9 mouse cellular contexts compared by ENCODE assay signal in genomic region chr7:19716055-19716682, GRCm38 (mm10). TPM values are rescaled to one million over a fixed set of nuclear protein-coding genes. Genes with fewer than 3 reads are reported as not detected.
DNase-seq lines count a peak whose midpoint lies in the region; ATAC-seq and TF ChIP-seq lines count a peak whose summit lies in the region.
"Had no signal": no experiment of that assay in that cellular context is flagged by ENCODE, and none has a peak within 500 bp of the region (broad histone marks: within the 10 kb centered on the region; RNA-seq: fewer than 3 reads in every experiment).

No protein-coding gene starts in this region.

- ATAC-seq in heart, postnatal 0 days (ENCODE audit: insufficient read depth, low read depth): no peak
- ATAC-seq in hindbrain, embryonic 13.5 days (ENCODE audit: low FRiP score): no peak
- ATAC-seq in midbrain, embryonic 13.5 days: no peak

- WGBS in heart, postnatal 0 days: 6% methylated on average over 18 of the region's 18 CpGs
- 6% methylated on average over 18 of the region's 18 CpGs for WGBS in hindbrain, embryonic 13.5 days
- WGBS in midbrain, embryonic 13.5 days: 6% methylated on average over 18 of the region's 18 CpGs

- H3K27me3 ChIP-seq in heart, postnatal 0 days (ENCODE audit: control insufficient read depth, insufficient read depth, low read length): no peaks in the 10 kb centered on the region
- H3K27me3 ChIP-seq in hindbrain, embryonic 13.5 days: no peaks in the 10 kb centered on the region
- no peaks in the 10 kb centered on the region for H3K27me3 ChIP-seq in midbrain, embryonic 13.5 days
- H3K27me3 ChIP-seq: Patski had no signal

- intact Hi-C loops in heart, postnatal 25 days (cut with DNase I): loop anchor here (2.0 kb wide), 1 partner anchor 27 kb away; no protein-coding TSS in a partner anchor

- H3K9me3 ChIP-seq in heart, postnatal 0 days (replicated peaks; ENCODE audit: control insufficient read depth, low read length): peaks cover 8% of the 10 kb centered on the region; the same call in 1 of the 2 replicates
- H3K9me3 ChIP-seq in hindbrain, embryonic 13.5 days: peaks cover 2% of the 10 kb centered on the region
- H3K9me3 ChIP-seq in midbrain, embryonic 13.5 days: no peaks in the 10 kb centered on the region; the same call in 1 of the 2 replicates

- TF ChIP-seq EP300 in heart, postnatal 0 days (IDR thresholded peaks at IDR 0.05; ENCODE audit: low read depth): 0 out of 2 replicates have a peak, but pooled peaks have one; percentile 18

- H3K4me1 ChIP-seq in heart, postnatal 0 days (ENCODE audit: control insufficient read depth, insufficient read depth): peaks cover 8% of the 10 kb centered on the region; the same call in 1 of the 2 replicates
- H3K4me1 ChIP-seq in hindbrain, embryonic 13.5 days (replicated peaks): peaks cover 26% of the 10 kb centered on the region
- peaks cover 18% of the 10 kb centered on the region for H3K4me1 ChIP-seq in midbrain, embryonic 13.5 days (replicated peaks)

- no peak for DNase-seq in heart, postnatal 0 days (ENCODE audit: low spot score)
- no peak for DNase-seq in heart, postnatal 25 days (ENCODE audit: low spot score)
- peak; percentile 42 for DNase-seq in T-cell, adult 2 months (ENCODE audit: low spot score)
- DNase-seq in thymus, adult 18-20 months: no peak
- no peak for DNase-seq in thymus, postnatal 4 days
- DNase-seq in right cerebral cortex, adult 18-20 months: no peak

- peak overlapping the region; percentile 63 for H3K4me2 ChIP-seq in heart, postnatal 0 days (ENCODE audit: low read depth, low read length)
- H3K4me2 ChIP-seq in hindbrain, embryonic 13.5 days: peak overlapping the region; percentile 60
- H3K4me2 ChIP-seq in midbrain, embryonic 13.5 days (replicated peaks): peak overlapping the region; percentile 60

- TF ChIP-seq CTCF in heart, postnatal 0 days (IDR thresholded peaks at IDR 0.05; ENCODE audit: low read depth): no peak

- peaks cover 40% of the 10 kb centered on the region for H3K36me3 ChIP-seq in heart, postnatal 0 days (replicated peaks; ENCODE audit: control insufficient read depth, insufficient read depth, low read length)
- peaks cover 46% of the 10 kb centered on the region for H3K36me3 ChIP-seq in hindbrain, embryonic 13.5 days
- H3K36me3 ChIP-seq in midbrain, embryonic 13.5 days: peaks cover 51% of the 10 kb centered on the region

- H3K4me3 ChIP-seq in heart, postnatal 0 days (ENCODE audit: low read depth, low read length): peak overlapping the region; percentile 36
- H3K4me3 ChIP-seq in hindbrain, embryonic 13.5 days: peak overlapping the region; percentile 39
- H3K4me3 ChIP-seq in midbrain, embryonic 13.5 days (replicated peaks): peak overlapping the region; percentile 39

- peak overlapping the region; percentile 86 for H3K27ac ChIP-seq in heart, postnatal 0 days (ENCODE audit: low read depth)
- H3K27ac ChIP-seq in hindbrain, embryonic 13.5 days: peak overlapping the region; percentile 93
- peak overlapping the region; percentile 92 for H3K27ac ChIP-seq in midbrain, embryonic 13.5 days

- H3K9ac ChIP-seq in heart, postnatal 0 days (replicated peaks; ENCODE audit: low read depth, low read length): no peak overlapping the region
- peak overlapping the region; percentile 70 for H3K9ac ChIP-seq in hindbrain, embryonic 13.5 days
- H3K9ac ChIP-seq in midbrain, embryonic 13.5 days (replicated peaks): peak overlapping the region; percentile 63

RNA-seq across cellular contexts. Expression of gene Tomm40, which starts 0.9 kb away (rescaled TPM):
- 170 and 172 TPM in 2 replicates for total RNA-seq in heart, postnatal 0 days (2014; rRNA removed; ENCODE audit: low replicate concordance)
- polyA plus RNA-seq in heart, postnatal 0 days (2015; fragmentation: Nextera tagmentation; extraction: Ambion mirVana): 164 and 166 TPM in 2 replicates
- total RNA-seq in heart, postnatal 25 days (2021): 100 to 1,000 TPM; 112 to 113 TPM
- 119 and 124 TPM in 2 replicates for polyA plus RNA-seq in hindbrain, embryonic 13.5 days (2015; fragmentation: Nextera tagmentation; extraction: Ambion mirVana)
- polyA plus RNA-seq in midbrain, embryonic 13.5 days (2015; fragmentation: Nextera tagmentation; extraction: Ambion mirVana): 105 and 125 TPM in 2 replicates

RNA-seq across cellular contexts. Expression of gene Apoe, which starts 17.2 kb away (rescaled TPM):
- 369 and 373 TPM in 2 replicates for total RNA-seq in heart, postnatal 0 days (2014; rRNA removed; ENCODE audit: low replicate concordance)
- 471 and 552 TPM in 2 replicates for polyA plus RNA-seq in heart, postnatal 0 days (2015; fragmentation: Nextera tagmentation; extraction: Ambion mirVana)
- total RNA-seq in heart, postnatal 25 days (2021): 100 to 1,000 TPM; 309 to 319 TPM
- polyA plus RNA-seq in hindbrain, embryonic 13.5 days (2015; fragmentation: Nextera tagmentation; extraction: Ambion mirVana): 339 and 374 TPM in 2 replicates
- 173 and 194 TPM in 2 replicates for polyA plus RNA-seq in midbrain, embryonic 13.5 days (2015; fragmentation: Nextera tagmentation; extraction: Ambion mirVana)

RNA-seq across cellular contexts. Expression of gene Apoc1, which starts 23.7 kb away (rescaled TPM):
- total RNA-seq in heart, postnatal 0 days (2014; rRNA removed; ENCODE audit: low replicate concordance): not detected in 2 replicates
- 8.2 and 10.8 TPM in 2 replicates for polyA plus RNA-seq in heart, postnatal 0 days (2015; fragmentation: Nextera tagmentation; extraction: Ambion mirVana)
- 1 to 10 TPM; 1.4 to 2.2 TPM for total RNA-seq in heart, postnatal 25 days (2021)
- 2.7 and 3.8 TPM in 2 replicates for polyA plus RNA-seq in hindbrain, embryonic 13.5 days (2015; fragmentation: Nextera tagmentation; extraction: Ambion mirVana)
- 0.94 and 1.0 TPM in 2 replicates for polyA plus RNA-seq in midbrain, embryonic 13.5 days (2015; fragmentation: Nextera tagmentation; extraction: Ambion mirVana)

RNA-seq across cellular contexts. Expression of gene Nectin2, which starts 34.1 kb away (rescaled TPM):
- total RNA-seq in heart, postnatal 0 days (2014; rRNA removed; ENCODE audit: low replicate concordance): 76.5 and 81.3 TPM in 2 replicates
- 43.6 and 44.8 TPM in 2 replicates for polyA plus RNA-seq in heart, postnatal 0 days (2015; fragmentation: Nextera tagmentation; extraction: Ambion mirVana)
- total RNA-seq in heart, postnatal 25 days (2021): 10 to 100 TPM; 31.1 to 31.9 TPM
- 49.1 and 49.8 TPM in 2 replicates for polyA plus RNA-seq in hindbrain, embryonic 13.5 days (2015; fragmentation: Nextera tagmentation; extraction: Ambion mirVana)
- polyA plus RNA-seq in midbrain, embryonic 13.5 days (2015; fragmentation: Nextera tagmentation; extraction: Ambion mirVana): 40.6 and 48.0 TPM in 2 replicates

RNA-seq across cellular contexts. Expression of gene Apoc4, which starts 34.9 kb away (rescaled TPM):
- total RNA-seq in heart, postnatal 0 days (2014; rRNA removed; ENCODE audit: low replicate concordance): not detected in 2 replicates
- polyA plus RNA-seq in heart, postnatal 0 days (2015; fragmentation: Nextera tagmentation; extraction: Ambion mirVana): 0.18 TPM in 2 replicates
- not detected for total RNA-seq in heart, postnatal 25 days (2021)
- polyA plus RNA-seq in hindbrain, embryonic 13.5 days (2015; fragmentation: Nextera tagmentation; extraction: Ambion mirVana): 0.12 TPM in 1 of 2 replicates, not detected in the other
- polyA plus RNA-seq in midbrain, embryonic 13.5 days (2015; fragmentation: Nextera tagmentation; extraction: Ambion mirVana): not detected in 2 replicates
